Mouse (Mus musculus): ENCODE measurements at regions not wholly inside any gene's neighbourhood (a gene's known extent, or its start where the extent isn't known, plus 50 kb on each side); places are given as distances from the start of the nearest gene placed in this dataset.

GRCm38 (mm10) chr5:141138771-141139360, 102.4 kb upstream of the Sdk1 start:
- no peak for DNase-seq (ENCODE audit: low spot score)

- DNase-seq (ENCODE audit: low spot score): no peak
Observed at GRCm38 (mm10) chr5:141139361-141139912, 101.9 kb upstream of the Sdk1 start.

- no peak for DNase-seq (ENCODE audit: low spot score)
Observed at GRCm38 (mm10) chr5:141160391-141160790, 80.9 kb upstream of the Sdk1 start.

- no peak for DNase-seq (ENCODE audit: low spot score)
Observed at GRCm38 (mm10) chr5:141160956-141161355, 80.3 kb upstream of the Sdk1 start.

GRCm38 (mm10) chr5:141182442-141182841, 58.8 kb upstream of the Sdk1 start:
- DNase-seq (ENCODE audit: low spot score): peak; percentile 48

- no peak for DNase-seq (ENCODE audit: low spot score)
Observed at GRCm38 (mm10) chr5:141189033-141189432, 52.3 kb upstream of the Sdk1 start.
